Mouse (Mus musculus) cerebellum, adult 2 months (tissue): ENCODE data around the gene Olfr357. TPM values are rescaled to one million over a fixed set of nuclear protein-coding genes. Genes with fewer than 3 reads are reported as not detected.

Source experiments
- DNase-seq, 2 experiments: peaks; one replicate each; pipeline ENCODE4 v3.0.0; 2021
- H3K27ac ChIP-seq: fragments of 200-500 bp; 2 replicates; pipeline ENCODE4 v1.5.1; 2012; ENCODE audit warnings: low read length, control low read depth, inconsistent platforms; ENCODE audit not compliant: insufficient read depth
- H3K27me3 ChIP-seq: fragments of 200-500 bp; 2 replicates; pipeline ENCODE4 v1.6.1; 2012; ENCODE audit warnings: inconsistent platforms, mild to moderate bottlenecking, low read length, moderate library complexity; ENCODE audit not compliant: control insufficient read depth, insufficient read depth
- H3K4me1 ChIP-seq: fragments of 200-500 bp; 2 replicates; pipeline ENCODE4 v1.6.1; 2011; ENCODE audit warnings: low read length; ENCODE audit not compliant: control insufficient read depth, insufficient read depth
- H3K4me3 ChIP-seq: fragments of 200-500 bp; replicated peaks from 2 replicates; pipeline ENCODE3; 2011; ENCODE audit warnings: mild to moderate bottlenecking, low read depth, low read length, control low read depth; ENCODE audit not compliant: insufficient read depth
- CTCF ChIP-seq: fragments of 200-500 bp; IDR thresholded peaks from 2 replicates; pipeline ENCODE4 v1.5.1; 2011; ENCODE audit warnings: low read depth, mild to moderate bottlenecking, control low read depth, low read length, moderate library complexity, borderline replicate concordance; ENCODE audit not compliant: insufficient read depth
- POLR2A ChIP-seq: fragments of 200-500 bp; IDR thresholded peaks from 2 replicates; pipeline ENCODE4 v1.6.1; 2011; ENCODE audit warnings: low read length, control low read depth, borderline replicate concordance; ENCODE audit not compliant: insufficient read depth
- WGBS: fragments of 180-500 bp; shearing (Covaris S2); methylation state at CpG from one replicate; pipeline ENCODE4 v1.1.7; 2018; 5-methylcytosine and 5-hydroxymethylcytosine counted together
- polyA plus RNA-seq: library from polyadenylated mRNA; depleted of rRNA; stranded (reverse); fragments of >200 nt; gene quantifications from 2 replicates; pipeline ENCODE4 v1.2.3, GENCODE M21; 2012; rRNA removed

The Olfr357 gene
- not detected in 2 replicates for polyA plus RNA-seq

GRCm38 (mm10) chr2:36993527-36993926 lies at the start of gene Olfr357:
Olfr357 (plus strand) TSS chr2:36993827.
- no peaks in the 10 kb centered on the region for H3K4me1 ChIP-seq
- DNase-seq: no peak

GRCm38 (mm10) chr2:36997030-36997429 lies 3.4 kb downstream of the Olfr357 start:
- Histone ChIP-seq H3K4me1 (no peaks in the 10 kb centered on the region), H3K4me3 (no peak overlapping the region), H3K27me3 (no peaks in the 10 kb centered on the region), H3K27ac (no peak overlapping the region)
- TF ChIP-seq POLR2A (no peak), CTCF (no peak)
- DNase-seq: peak; percentile 23 to 32
- 38% methylated on average over 1 of the region's 1 CpGs for WGBS

More at GRCm38 (mm10) chr2:36993527-36993926, at the start of gene Olfr357:
- no peak within 1 kb of the TSS for H3K4me3 ChIP-seq
- 43% methylated on average over 1 of the region's 1 CpGs for WGBS
- H3K27me3 ChIP-seq: no peaks in the 10 kb centered on the region
- TF ChIP-seq POLR2A (no peak), CTCF (no peak)
- H3K27ac ChIP-seq: no peak within 1 kb of the TSS

DNA sequence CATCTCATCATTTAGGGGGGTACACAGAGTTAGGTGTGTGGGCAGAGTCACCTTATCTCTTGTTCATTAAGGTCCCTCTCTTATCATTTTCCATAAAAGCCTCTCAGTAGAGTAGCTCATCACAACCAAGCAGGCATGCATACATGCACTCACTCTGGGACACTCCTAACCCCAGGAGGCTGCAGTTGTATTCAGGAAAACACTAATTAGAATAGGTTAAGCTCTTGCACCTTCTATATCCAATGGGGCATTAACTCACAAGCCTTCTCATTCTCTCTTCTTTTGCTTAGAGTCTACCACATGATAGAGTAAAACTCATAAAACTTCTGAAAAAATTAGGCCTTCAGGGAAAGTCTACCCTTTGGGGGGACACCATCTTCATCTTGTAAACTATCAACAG lies 15.6 kb downstream of the Olfr357 start, which contains the start of gene Olfr358:
Gene Olfr358 (minus strand): TSS at position 101 of the 400 bp plus-strand sequence.
- no peak within 1 kb of the TSS for H3K27ac ChIP-seq
- TF ChIP-seq POLR2A: no peak

More for the DNA sequence above, 15.6 kb downstream of the Olfr357 start, which contains the start of gene Olfr358:
- H3K4me3 ChIP-seq: no peak within 1 kb of the TSS
- H3K27me3 ChIP-seq: no peaks in the 10 kb centered on the region
- no peaks in the 10 kb centered on the region for H3K4me1 ChIP-seq
- DNase-seq: no peak

Other genes starting within 250 kb of the Olfr357 start
- not detected in 2 replicates for gene Olfr348, start 209.6 kb upstream of the Olfr357 start, polyA plus RNA-seq
- not detected in 2 replicates for gene Olfr50, start 203.3 kb upstream of the Olfr357 start, polyA plus RNA-seq
- gene Olfr3, start 176.8 kb upstream of the Olfr357 start, polyA plus RNA-seq: not detected in 2 replicates
- not detected in 2 replicates for gene Olfr350, start 147.5 kb upstream of the Olfr357 start, polyA plus RNA-seq
- not detected in 2 replicates for gene Olfr351, start 131.2 kb upstream of the Olfr357 start, polyA plus RNA-seq
- gene Olfr352, start 125.4 kb upstream of the Olfr357 start, polyA plus RNA-seq: not detected in 2 replicates
- gene Olfr353, start 100.9 kb upstream of the Olfr357 start, polyA plus RNA-seq: not detected in 2 replicates
- not detected in 2 replicates for gene Olfr354, start 88.1 kb upstream of the Olfr357 start, polyA plus RNA-seq
- not detected in 2 replicates for gene Olfr355, start 64.9 kb upstream of the Olfr357 start, polyA plus RNA-seq
- gene Olfr356, start 56.7 kb upstream of the Olfr357 start, polyA plus RNA-seq: not detected in 2 replicates
- not detected in 2 replicates for gene Olfr358, start 15.5 kb downstream of the Olfr357 start, polyA plus RNA-seq
- gene Olfr360, start 71.9 kb downstream of the Olfr357 start, polyA plus RNA-seq: not detected in 2 replicates
- not detected in 2 replicates for gene Olfr361, start 95.5 kb downstream of the Olfr357 start, polyA plus RNA-seq
- gene Olfr362, start 124.1 kb downstream of the Olfr357 start, polyA plus RNA-seq: not detected in 2 replicates
- gene Olfr364-ps1, start 145.5 kb downstream of the Olfr357 start, polyA plus RNA-seq: not detected in 2 replicates
- not detected in 2 replicates for gene Olfr365, start 194.4 kb downstream of the Olfr357 start, polyA plus RNA-seq
- gene Olfr366, start 217.7 kb downstream of the Olfr357 start, polyA plus RNA-seq: not detected in 2 replicates